Mouse (Mus musculus): ENCODE data around the gene Bcar3.
A peak's percentile ranks its signal among the peaks of the same experiment; 100 is the strongest.
"Not testable (repeated sequence)": the region's sequence is repeated elsewhere in the genome, so short reads cannot be mapped to it uniquely, and the experiment has no call there.

The Bcar3 gene

GRCm38 (mm10) chr3:122293954-122294850 lies at the start of gene Bcar3:
TSS of gene Bcar3 (plus strand) at chr3:122294136.
- DNase-seq (ENCODE audit: low read depth, low spot score), result peak; percentile 97

GRCm38 (mm10) chr3:122244759-122245158 lies 49.2 kb upstream of the Bcar3 start:
- no peak for DNase-seq (ENCODE audit: low read depth, low spot score)

- DNase-seq (ENCODE audit: low read depth, low spot score), result peak; percentile 95
Measured at GRCm38 (mm10) chr3:122245215-122245877, 48.6 kb upstream of the Bcar3 start, which contains the start of gene Gclm. TSS of gene Gclm (plus strand) at chr3:122245557.

- peak; percentile 52 for DNase-seq (ENCODE audit: low read depth, low spot score)
Measured at GRCm38 (mm10) chr3:122245878-122246332, 48.0 kb upstream of the Bcar3 start.

- no peak for DNase-seq (ENCODE audit: low read depth, low spot score)
Measured at GRCm38 (mm10) chr3:122246406-122246805, 47.5 kb upstream of the Bcar3 start.

GRCm38 (mm10) chr3:122246986-122247767 lies 46.8 kb upstream of the Bcar3 start:
- DNase-seq (ENCODE audit: low read depth, low spot score), result no peak

GRCm38 (mm10) chr3:122247768-122248100 lies 46.2 kb upstream of the Bcar3 start:
- no peak for DNase-seq (ENCODE audit: low read depth, low spot score)

- no peak for DNase-seq (ENCODE audit: low read depth, low spot score)
Measured at GRCm38 (mm10) chr3:122252466-122253253, 41.3 kb upstream of the Bcar3 start.

- DNase-seq (ENCODE audit: low read depth, low spot score), result not testable (repeated sequence)
Measured at GRCm38 (mm10) chr3:122254050-122254449, 39.9 kb upstream of the Bcar3 start.

GRCm38 (mm10) chr3:122269986-122270385 lies 23.9 kb upstream of the Bcar3 start:
- no peak for DNase-seq (ENCODE audit: low read depth, low spot score)

- DNase-seq (ENCODE audit: low read depth, low spot score), result not testable (repeated sequence)
Measured at GRCm38 (mm10) chr3:122272565-122272964, 21.4 kb upstream of the Bcar3 start.

GRCm38 (mm10) chr3:122273407-122274240 lies 20.3 kb upstream of the Bcar3 start:
- no peak for DNase-seq (ENCODE audit: low read depth, low spot score)

- DNase-seq (ENCODE audit: low read depth, low spot score), result peak; percentile 98
Measured at GRCm38 (mm10) chr3:122274241-122275024, 19.5 kb upstream of the Bcar3 start, which contains the start of gene Dnttip2. TSS of gene Dnttip2 (plus strand) at chr3:122274388.

GRCm38 (mm10) chr3:122275111-122275510 lies 18.8 kb upstream of the Bcar3 start:
- DNase-seq (ENCODE audit: low read depth, low spot score), result no peak

- DNase-seq (ENCODE audit: low read depth, low spot score), result no peak
Measured at GRCm38 (mm10) chr3:122287195-122287594, 6.7 kb upstream of the Bcar3 start.

- no peak for DNase-seq (ENCODE audit: low read depth, low spot score)
Measured at GRCm38 (mm10) chr3:122288613-122289195, 5.2 kb upstream of the Bcar3 start.

- not testable (repeated sequence) for DNase-seq (ENCODE audit: low read depth, low spot score)
Measured at GRCm38 (mm10) chr3:122289344-122289743, 4.6 kb upstream of the Bcar3 start.

GRCm38 (mm10) chr3:122290696-122291095 lies 3.2 kb upstream of the Bcar3 start:
- DNase-seq (ENCODE audit: low read depth, low spot score), result no peak

GRCm38 (mm10) chr3:122291828-122292227 lies 2.1 kb upstream of the Bcar3 start:
- DNase-seq (ENCODE audit: low read depth, low spot score), result no peak
